Mouse (Mus musculus): ENCODE data around the gene Gm1604a. TPM values are rescaled to one million over a fixed set of nuclear protein-coding genes. Genes with fewer than 3 reads are reported as not detected.

Gm1604a gene
- total RNA-seq, 4 experiments from 2014 or later = 0.66 to 2.3 (median 1.1) TPM

Other genes starting within 250 kb of the Gm1604a start
- 10 to 100 TPM; 37.3 to 59.3 (median 44.4) TPM for gene Ezr, start 242.8 kb upstream of the Gm1604a start, total RNA-seq (2022)
- gene Rsph3b, start 76.9 kb upstream of the Gm1604a start, total RNA-seq (2022) = 10 to 100 TPM; 27.9 to 32.6 (median 28.8) TPM
- 10 to 100 TPM; 27.8 to 31.7 (median 29.4) TPM for gene Tagap1, start 64.4 kb upstream of the Gm1604a start, total RNA-seq (2022)
- 100 to 1,000 TPM in 1 of 4 experiments, 10 to 100 TPM in 3; 53.8 to 111 (median 72.2) TPM for gene Rnaset2b, start 54.9 kb upstream of the Gm1604a start, total RNA-seq (2022)
- 1 to 10 TPM in 1 of 4 experiments, under 1 TPM in 2, not detected in 1; 0.22 to 1.3 (median 0.49) TPM for gene Gm49721, start 46.7 kb upstream of the Gm1604a start, total RNA-seq (2022)
- gene Rps6ka2, start 144.5 kb downstream of the Gm1604a start, total RNA-seq (2022) = 10 to 100 TPM; 32.1 to 43.0 (median 37.4) TPM